In the genomic region with DNA sequence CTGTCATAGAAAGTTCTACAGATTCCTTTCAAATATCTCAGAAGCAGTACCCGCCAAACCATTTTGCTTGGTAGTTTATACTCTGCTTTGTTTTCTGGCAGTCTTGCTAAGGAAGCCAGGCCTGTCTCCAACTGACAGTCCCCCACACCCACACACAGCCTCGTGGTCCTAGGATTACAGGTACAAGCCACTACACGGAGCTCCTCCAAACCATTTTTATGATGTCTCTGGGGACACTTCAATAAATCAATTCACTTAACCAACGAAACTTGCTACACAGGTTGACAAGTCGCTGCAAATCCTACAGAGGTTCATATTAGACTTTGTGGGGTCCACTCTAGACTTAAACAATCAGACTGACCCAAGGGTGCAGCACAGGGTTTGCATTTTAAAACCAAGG, we compare ENCODE assay signal across 8 mouse cellular contexts. TPM values are rescaled to one million over a fixed set of nuclear protein-coding genes. Genes with fewer than 3 reads are reported as not detected.
DNase-seq lines count a peak whose midpoint lies in the region; ATAC-seq lines count a peak whose summit lies in the region.

No protein-coding gene starts in this region.

- DNase-seq in lung, postnatal 4 days: no peak
- DNase-seq in embryonic facial prominence, embryonic 14.5 days (ENCODE audit: low spot score): no peak
- no peak for DNase-seq in left cerebral cortex, postnatal 10 days (ENCODE audit: extremely low spot score in 1 of 2, low spot score in 2 of 2)
- DNase-seq in gastrocnemius, postnatal 4 days (ENCODE audit: low spot score in 2 of 2): no peak
- no peak for DNase-seq in left cerebral cortex, adult 18-20 months (ENCODE audit: low spot score in 2 of 2)

- H3K9ac ChIP-seq in lung, embryonic 15.5 days: peak overlapping the region; percentile 88
- peak overlapping the region; percentile 92 for H3K9ac ChIP-seq in embryonic facial prominence, embryonic 14.5 days (ENCODE audit: low read depth, low read length)
- peak overlapping the region; percentile 88 for H3K9ac ChIP-seq in intestine, embryonic 16.5 days (ENCODE audit: low read depth, low read length)
- H3K9ac ChIP-seq in neural tube, embryonic 14.5 days (replicated peaks; ENCODE audit: low read depth, low read length): peak overlapping the region; percentile 81

- 17% methylated on average over 5 of the region's 5 CpGs for WGBS in lung, embryonic 15.5 days
- WGBS in embryonic facial prominence, embryonic 14.5 days: 15% methylated on average over 5 of the region's 5 CpGs
- 10% methylated on average over 5 of the region's 5 CpGs for WGBS in intestine, embryonic 16.5 days
- 17% methylated on average over 5 of the region's 5 CpGs for WGBS in neural tube, embryonic 14.5 days

- intact Hi-C loops in left cerebral cortex, postnatal 10 days (cut with DNase I): loop anchor here (5.0 kb wide), 1 partner anchor 102 kb away; no protein-coding TSS in a partner anchor

- H3K4me2 ChIP-seq in lung, embryonic 15.5 days: peak overlapping the region; percentile 84
- peak overlapping the region; percentile 92 for H3K4me2 ChIP-seq in embryonic facial prominence, embryonic 14.5 days (ENCODE audit: low read depth, low read length)
- peak overlapping the region; percentile 89 for H3K4me2 ChIP-seq in intestine, embryonic 16.5 days (ENCODE audit: low read depth, low read length)
- H3K4me2 ChIP-seq in neural tube, embryonic 14.5 days (ENCODE audit: low read depth, low read length): peak overlapping the region; percentile 94

- H3K27ac ChIP-seq in lung, embryonic 15.5 days: no peak overlapping the region
- peak overlapping the region; percentile 94 for H3K27ac ChIP-seq in embryonic facial prominence, embryonic 14.5 days (replicated peaks; ENCODE audit: low read depth, low read length)
- H3K27ac ChIP-seq in intestine, embryonic 16.5 days (ENCODE audit: low read length): peak overlapping the region; percentile 84; the same call in 1 of the 2 replicates
- peak overlapping the region; percentile 86; the same call in 1 of the 2 replicates for H3K27ac ChIP-seq in neural tube, embryonic 14.5 days (ENCODE audit: low read depth, low read length)

- H3K4me3 ChIP-seq in lung, embryonic 15.5 days: peak overlapping the region; percentile 95
- H3K4me3 ChIP-seq in embryonic facial prominence, embryonic 14.5 days (ENCODE audit: low read depth, low read length): peak overlapping the region; percentile 94
- peak overlapping the region; percentile 85 for H3K4me3 ChIP-seq in intestine, embryonic 16.5 days (ENCODE audit: low read length)
- H3K4me3 ChIP-seq in neural tube, embryonic 14.5 days (ENCODE audit: low read depth, low read length): peak overlapping the region; percentile 95

- H3K27me3 ChIP-seq in lung, embryonic 15.5 days: no peaks in the 10 kb centered on the region
- no peaks in the 10 kb centered on the region for H3K27me3 ChIP-seq in embryonic facial prominence, embryonic 14.5 days (replicated peaks; ENCODE audit: control insufficient read depth, insufficient read depth, low read length)
- no peaks in the 10 kb centered on the region for H3K27me3 ChIP-seq in intestine, embryonic 16.5 days (replicated peaks; ENCODE audit: control insufficient read depth, insufficient read depth, low read length)
- 0 out of 2 replicates have a peak, but pooled peaks cover 3% of the 10 kb centered on the region for H3K27me3 ChIP-seq in neural tube, embryonic 14.5 days (ENCODE audit: control insufficient read depth, insufficient read depth, low read length)

- no peaks in the 10 kb centered on the region for H3K9me3 ChIP-seq in lung, embryonic 15.5 days
- H3K9me3 ChIP-seq in embryonic facial prominence, embryonic 14.5 days (ENCODE audit: control insufficient read depth, low read length): no peaks in the 10 kb centered on the region
- H3K9me3 ChIP-seq in intestine, embryonic 16.5 days (ENCODE audit: control insufficient read depth, low read length): no peaks in the 10 kb centered on the region
- no peaks in the 10 kb centered on the region for H3K9me3 ChIP-seq in neural tube, embryonic 14.5 days (ENCODE audit: control insufficient read depth, low read length)

- H3K4me1 ChIP-seq in lung, embryonic 15.5 days: peaks cover 20% of the 10 kb centered on the region
- peaks cover 19% of the 10 kb centered on the region for H3K4me1 ChIP-seq in embryonic facial prominence, embryonic 14.5 days (ENCODE audit: control insufficient read depth, insufficient read depth, low read length)
- H3K4me1 ChIP-seq in intestine, embryonic 16.5 days (ENCODE audit: control insufficient read depth, insufficient read depth, low read length): peaks cover 7% of the 10 kb centered on the region
- peaks cover 21% of the 10 kb centered on the region for H3K4me1 ChIP-seq in neural tube, embryonic 14.5 days (ENCODE audit: control insufficient read depth, insufficient read depth, low read length)

- no peak for ATAC-seq in lung, embryonic 15.5 days (ENCODE audit: borderline replicate concordance, extremely low read depth, low FRiP score, low TSS enrichment)
- no peak for ATAC-seq in embryonic facial prominence, embryonic 14.5 days (ENCODE audit: low read depth)
- ATAC-seq in intestine, embryonic 16.5 days: no peak
- ATAC-seq in neural tube, embryonic 14.5 days (ENCODE audit: low read depth): no peak

- no peaks in the 10 kb centered on the region for H3K36me3 ChIP-seq in lung, embryonic 15.5 days
- H3K36me3 ChIP-seq in embryonic facial prominence, embryonic 14.5 days (ENCODE audit: control insufficient read depth, insufficient read depth, low read length): no peaks in the 10 kb centered on the region
- no peaks in the 10 kb centered on the region for H3K36me3 ChIP-seq in intestine, embryonic 16.5 days (ENCODE audit: control insufficient read depth, insufficient read depth, low read length)
- H3K36me3 ChIP-seq in neural tube, embryonic 14.5 days (ENCODE audit: control insufficient read depth, insufficient read depth, low read length): no peaks in the 10 kb centered on the region

RNA-seq across cellular contexts. Expression of gene Rspry1, which starts 1.3 kb away (rescaled TPM):
- polyA plus RNA-seq in lung, embryonic 15.5 days (2015; fragmentation: Nextera tagmentation; extraction: Ambion mirVana): 33.7 and 35.2 TPM in 2 replicates
- 33.6 and 36.0 TPM in 2 replicates for polyA plus RNA-seq in embryonic facial prominence, embryonic 14.5 days (2014; fragmentation: Nextera tagmentation; extraction: Ambion mirVana)
- 27.9 and 29.5 TPM in 2 replicates for polyA plus RNA-seq in intestine, embryonic 16.5 days (2015; fragmentation: Nextera tagmentation; extraction: Ambion mirVana)
- polyA plus RNA-seq in neural tube, embryonic 14.5 days (2014; fragmentation: Nextera tagmentation; extraction: Ambion mirVana): 50.2 and 56.4 TPM in 2 replicates
- 10 to 100 TPM; 34.6 to 35.7 TPM for total RNA-seq in left cerebral cortex, postnatal 10 days (2021)
- total RNA-seq in gastrocnemius, postnatal 4 days (2021): 10 to 100 TPM; 20.2 to 22.7 TPM
- 10 to 100 TPM; 27.4 to 29.2 TPM for total RNA-seq in left cerebral cortex, adult 18-20 months (2021)

RNA-seq across cellular contexts. Expression of gene Fam192a, which starts 1.3 kb away (rescaled TPM):
- polyA plus RNA-seq in lung, embryonic 15.5 days (2015; fragmentation: Nextera tagmentation; extraction: Ambion mirVana): 55.4 and 59.8 TPM in 2 replicates
- 48.7 and 56.0 TPM in 2 replicates for polyA plus RNA-seq in embryonic facial prominence, embryonic 14.5 days (2014; fragmentation: Nextera tagmentation; extraction: Ambion mirVana)
- 50.7 and 56.4 TPM in 2 replicates for polyA plus RNA-seq in intestine, embryonic 16.5 days (2015; fragmentation: Nextera tagmentation; extraction: Ambion mirVana)
- 72.8 and 81.4 TPM in 2 replicates for polyA plus RNA-seq in neural tube, embryonic 14.5 days (2014; fragmentation: Nextera tagmentation; extraction: Ambion mirVana)
- total RNA-seq in left cerebral cortex, postnatal 10 days (2021): 10 to 100 TPM; 42.0 to 46.1 TPM
- total RNA-seq in gastrocnemius, postnatal 4 days (2021): 10 to 100 TPM; 27.1 to 33.0 TPM
- total RNA-seq in left cerebral cortex, adult 18-20 months (2021): 10 to 100 TPM; 37.5 to 42.1 TPM
